Mouse (Mus musculus) lung, postnatal 10 days (tissue): Measurements from ENCODE around the gene Saal1.
"Not testable (repeated sequence)": the region's sequence is repeated elsewhere in the genome, so short reads cannot be mapped to it uniquely, and the experiment has no call there.

ENCODE experiments used
- DNase-seq: peaks from one replicate; pipeline ENCODE4 v3.0.0; 2021

Saal1 gene

GRCm38 (mm10) chr7:46680732-46681131 lies 29.7 kb downstream of the Saal1 start:
- DNase-seq, result no peak

GRCm38 (mm10) chr7:46679044-46679443 lies 31.4 kb downstream of the Saal1 start:
- not testable (repeated sequence) for DNase-seq

- no peak for DNase-seq
Measured at GRCm38 (mm10) chr7:46678417-46678816, 32.1 kb downstream of the Saal1 start.

DNA sequence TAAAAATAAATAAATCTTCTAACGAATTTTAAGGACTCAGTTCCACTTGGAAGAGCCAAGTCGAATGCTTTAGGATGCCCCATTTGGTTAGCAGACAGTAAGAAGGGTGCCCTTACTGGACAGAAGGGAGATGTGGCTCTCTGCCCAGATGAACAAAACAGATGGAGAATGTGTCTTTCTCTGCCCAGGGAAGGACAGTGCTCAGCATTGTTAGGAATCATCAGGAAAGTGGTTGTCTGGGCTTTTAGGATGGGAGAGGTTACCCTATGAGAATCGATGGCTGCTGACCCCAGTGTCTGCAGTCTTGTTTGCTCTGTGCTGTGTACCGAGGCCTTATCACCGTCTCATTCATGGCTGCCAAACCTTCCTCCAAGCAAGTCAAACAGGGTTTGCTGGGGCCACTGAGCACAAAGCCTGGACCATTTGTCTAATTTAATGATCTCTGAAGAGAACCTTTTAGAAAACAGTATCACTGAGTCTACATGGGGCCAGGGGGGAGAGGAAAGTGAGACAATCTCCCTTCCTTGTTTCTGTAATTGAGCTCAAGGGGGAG lies 33.6 kb downstream of the Saal1 start:
- no peak for DNase-seq

DNA sequence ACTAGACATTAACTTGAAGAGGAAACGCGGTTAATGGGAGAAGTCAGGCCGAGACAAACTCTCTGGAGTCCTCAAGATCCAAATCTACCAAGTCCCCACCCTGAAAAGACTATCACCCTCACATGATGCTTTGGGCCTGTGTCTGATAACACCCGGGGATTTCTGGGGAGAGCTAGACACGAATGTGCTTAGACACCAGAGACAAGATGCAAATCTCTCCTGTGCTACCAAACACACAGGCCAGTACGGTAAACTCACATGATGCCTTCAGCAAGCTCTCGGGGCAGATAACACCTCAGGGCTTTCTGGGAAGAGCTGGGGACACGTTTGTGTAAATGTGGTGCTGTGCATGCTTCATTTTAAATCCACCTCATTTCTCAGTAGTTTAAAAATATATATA lies 34.6 kb downstream of the Saal1 start:
- DNase-seq, result no peak

- no peak for DNase-seq
Measured at GRCm38 (mm10) chr7:46675061-46675460, 35.4 kb downstream of the Saal1 start.

- DNase-seq, result peak; percentile 9
Measured at GRCm38 (mm10) chr7:46672160-46672672, 38.3 kb downstream of the Saal1 start, which contains the start of gene Tph1. Gene Tph1 (minus strand): TSS chr7:46672537.

DNA sequence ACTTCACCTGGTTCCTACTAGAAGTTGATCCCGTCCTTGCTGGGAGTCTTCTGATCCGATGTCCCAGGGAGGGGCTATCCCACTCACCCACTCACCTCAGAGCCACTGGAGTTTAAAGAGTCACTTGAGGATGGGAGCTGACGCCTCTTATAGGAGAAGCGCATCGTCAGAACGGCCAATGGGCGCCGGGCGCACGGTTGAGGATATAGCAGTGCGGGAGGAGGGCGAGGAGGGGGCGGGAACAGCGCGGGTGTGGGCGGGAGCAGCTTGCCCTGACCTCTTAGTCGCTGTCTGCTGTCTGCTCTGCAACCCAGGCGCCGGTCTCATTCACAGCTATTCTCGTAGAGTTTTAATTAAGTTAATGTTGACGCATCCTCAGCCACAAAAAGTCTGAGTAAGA lies 43.2 kb downstream of the Saal1 start:
- no peak for DNase-seq

GRCm38 (mm10) chr7:46665236-46665635 lies 45.2 kb downstream of the Saal1 start:
- DNase-seq, result peak; percentile 13

DNA sequence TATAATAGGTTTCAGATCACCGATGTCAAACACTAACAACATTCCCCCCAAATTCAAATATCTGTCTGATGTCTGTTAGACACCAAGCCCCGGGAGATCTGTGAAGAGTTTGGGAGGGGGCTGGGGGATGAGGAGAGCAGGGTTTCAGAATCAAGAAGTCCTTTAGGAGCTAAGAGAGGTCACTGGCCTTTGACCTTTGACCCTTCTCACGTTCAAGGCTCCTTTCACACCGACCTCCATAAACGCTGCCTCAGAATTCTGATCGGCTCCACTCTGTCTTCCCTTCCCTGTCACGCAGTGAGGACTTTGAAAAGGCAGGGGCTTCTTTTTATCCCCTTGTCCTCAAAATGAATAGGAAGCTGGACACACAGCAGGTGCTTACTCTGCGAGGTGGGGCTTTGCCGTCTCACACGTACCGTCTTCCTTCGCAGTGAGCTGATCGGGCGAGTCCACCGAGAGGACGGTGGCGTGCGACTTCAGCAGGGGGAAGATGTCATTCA lies 48.8 kb downstream of the Saal1 start:
- no peak for DNase-seq

- DNase-seq, result no peak
Measured at GRCm38 (mm10) chr7:46652279-46652678, 58.2 kb downstream of the Saal1 start.

DNA sequence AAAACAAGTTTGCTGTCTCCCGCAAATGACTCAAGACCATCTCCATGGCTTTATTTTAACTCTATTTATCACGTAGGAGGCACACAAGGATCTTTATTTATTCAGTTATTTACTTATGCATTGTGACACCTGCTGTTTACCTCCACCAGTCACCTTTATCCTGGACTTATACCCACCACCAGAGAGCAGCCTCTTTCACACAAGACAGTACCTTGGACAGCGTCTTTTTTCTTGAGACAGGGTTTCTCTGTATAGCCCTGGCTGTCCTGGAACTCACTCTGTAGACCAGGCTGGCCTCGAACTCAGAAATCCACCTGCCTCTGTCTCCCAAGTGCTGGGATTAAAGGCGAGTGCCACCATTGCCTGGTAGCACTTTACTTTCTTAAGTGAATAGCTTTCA lies 60.2 kb downstream of the Saal1 start:
- not testable (repeated sequence) for DNase-seq

GRCm38 (mm10) chr7:46648431-46649140 lies 61.9 kb downstream of the Saal1 start:
- no peak for DNase-seq

- DNase-seq, result peak; percentile 8
Measured at GRCm38 (mm10) chr7:46643172-46643571, 67.3 kb downstream of the Saal1 start.

DNA sequence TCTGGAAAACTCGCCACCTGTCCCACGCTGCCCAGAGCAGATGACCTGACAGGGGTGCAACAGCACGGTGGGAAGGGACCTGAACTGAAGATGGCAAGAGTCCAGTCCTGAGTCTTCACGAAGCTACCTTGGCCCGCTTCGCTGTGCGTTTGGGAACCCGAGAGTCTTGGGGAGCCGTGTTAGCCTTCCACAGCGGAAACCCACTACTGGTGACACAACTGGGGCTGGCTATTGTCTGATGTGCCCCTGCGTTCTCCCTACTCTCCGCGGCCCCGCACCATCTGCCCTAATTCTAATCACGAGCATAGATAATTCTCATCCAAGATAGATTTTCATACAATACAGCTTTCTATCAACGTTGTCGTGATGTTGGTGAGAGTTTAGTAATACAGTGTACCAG lies 70.4 kb downstream of the Saal1 start:
- no peak for DNase-seq

GRCm38 (mm10) chr7:46639692-46640031 lies 70.8 kb downstream of the Saal1 start, which contains the start of gene Sergef:
Gene Sergef (minus strand): TSS chr7:46639807.
- peak; percentile 94 for DNase-seq

DNA sequence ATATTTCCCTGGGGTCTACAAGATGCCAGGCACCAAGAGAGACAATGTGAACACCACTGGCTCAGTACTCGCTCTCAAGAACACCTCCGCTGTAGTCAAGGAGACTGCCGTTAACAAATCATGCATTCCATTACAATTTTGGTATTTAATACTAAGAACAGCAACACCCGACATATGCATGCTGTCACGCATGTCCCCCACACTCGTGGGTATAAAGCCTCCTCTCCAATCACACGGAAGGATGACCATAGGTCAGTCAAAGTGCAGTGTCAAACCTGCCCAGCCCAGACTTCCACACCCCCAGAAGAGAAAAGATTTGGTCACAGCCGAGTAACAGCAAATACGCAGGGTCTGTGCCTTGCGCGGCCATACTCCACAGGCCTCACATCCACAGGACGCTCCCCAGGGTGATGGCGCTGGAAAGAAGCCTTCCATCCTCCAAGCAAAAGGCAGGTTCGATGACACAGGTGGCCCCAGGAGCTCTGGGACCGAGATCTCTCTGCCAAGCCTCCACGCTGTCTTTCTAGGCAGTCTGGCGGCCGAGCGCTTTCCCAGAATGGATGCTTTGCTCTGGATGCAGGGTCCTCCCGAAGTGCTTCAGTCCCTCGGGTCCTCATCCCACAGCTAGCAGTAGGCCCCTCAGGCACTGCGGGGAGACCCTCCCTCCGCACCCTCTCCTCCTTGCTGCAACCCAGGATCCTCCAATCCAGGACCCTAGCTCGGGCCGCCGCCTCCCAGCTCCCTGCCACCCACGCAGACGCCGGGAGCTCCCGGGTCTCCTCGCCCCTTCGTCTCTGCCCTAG lies 71.4 kb downstream of the Saal1 start:
- no peak for DNase-seq
